Mouse (Mus musculus) heart, embryonic 11.5 days (tissue): ENCODE measurements around the gene Pop7. TPM values are rescaled to one million over a fixed set of nuclear protein-coding genes. Genes with fewer than 3 reads are reported as not detected.

ENCODE experiments used
- ATAC-seq: fragments of 200-750 bp; cut with Nextera tagmentation; replicated peaks from 2 replicates; pipeline ENCODE4 v1.8.0; 2017; ENCODE audit warnings: moderate library complexity; ENCODE audit not compliant: insufficient number of reproducible peaks, low FRiP score, low TSS enrichment
- H3K27ac ChIP-seq: fragments of 300-500 bp; sonication (generic); 2 replicates; pipeline ENCODE4 v1.5.1; 2014; ENCODE audit warnings: mild to moderate bottlenecking, low read depth, low read length
- H3K27me3 ChIP-seq: fragments of 300-500 bp; sonication (generic); 2 replicates; pipeline ENCODE4 v1.6.1; 2014; ENCODE audit warnings: mild to moderate bottlenecking, low read length, mixed read lengths; ENCODE audit not compliant: control insufficient read depth, insufficient read depth
- H3K36me3 ChIP-seq: fragments of 300-500 bp; sonication (generic); 2 replicates; pipeline ENCODE4 v1.6.1; 2014; ENCODE audit warnings: mild to moderate bottlenecking, low read length, moderate library complexity, mixed read lengths; ENCODE audit not compliant: control insufficient read depth, insufficient read depth
- H3K4me1 ChIP-seq: fragments of 300-500 bp; sonication (generic); 2 replicates; pipeline ENCODE4 v1.6.1; 2014; ENCODE audit warnings: low read length; ENCODE audit not compliant: control insufficient read depth, insufficient read depth
- H3K4me2 ChIP-seq: fragments of 300-500 bp; sonication (generic); 2 replicates; pipeline ENCODE4 v1.6.1; 2014; ENCODE audit warnings: mild to moderate bottlenecking, moderate library complexity
- H3K4me3 ChIP-seq: fragments of 300-500 bp; sonication (generic); 2 replicates; pipeline ENCODE4 v1.5.1; 2014; ENCODE audit warnings: low read depth, low read length
- H3K9ac ChIP-seq: fragments of 300-500 bp; sonication (generic); 2 replicates; pipeline ENCODE4 v1.6.1; 2014; ENCODE audit warnings: mild to moderate bottlenecking, low read depth, low read length, moderate library complexity
- H3K9me3 ChIP-seq: fragments of 300-500 bp; sonication (generic); replicated peaks from 2 replicates; pipeline ENCODE4 v1.6.1; 2016; ENCODE audit warnings: low read length; ENCODE audit not compliant: control insufficient read depth
- WGBS: fragments of 180-500 bp; shearing (Covaris S2); extraction: QIAGEN DNeasy Blood & Tissue Kit; methylation state at CpG from one replicate; pipeline ENCODE4 v1.1.7; 2014; ENCODE audit not compliant: insufficient replicate concordance; 5-methylcytosine and 5-hydroxymethylcytosine counted together
- polyA plus RNA-seq: library from polyadenylated mRNA; unstranded; fragments of >200 nt; fragmentation: Nextera tagmentation; extraction: Ambion mirVana; gene quantifications from 2 replicates; pipeline ENCODE4 v1.2.1, GENCODE M21; 2014

Pop7 gene
- polyA plus RNA-seq, 1 experiment from 2014 or later: 50.0 TPM

GRCm38 (mm10) chr5:137530075-137530474 is 27.8 kb upstream of the Pop7 start:
- Histone ChIP-seq H3K9me3 (no peaks in the 10 kb centered on the region), H3K4me1 (peaks cover 10% of the 10 kb centered on the region; the same call in 1 of the 2 replicates), H3K36me3 (peaks cover 32% of the 10 kb centered on the region), H3K9ac (peak overlapping the region; percentile 72), H3K4me2 (peak overlapping the region; percentile 99), H3K4me3 (peak overlapping the region; percentile 75), H3K27me3 (no peaks in the 10 kb centered on the region), H3K27ac (peak overlapping the region; percentile 41)
- no peak for ATAC-seq
- 80% methylated on average over 8 of the region's 8 CpGs for WGBS

GRCm38 (mm10) chr5:137529221-137529995 is 27.1 kb upstream of the Pop7 start:
- H3K9ac ChIP-seq: no peak overlapping the region
- H3K36me3 ChIP-seq: peaks cover 38% of the 10 kb centered on the region
- WGBS: 79% methylated on average over 15 of the region's 15 CpGs
- H3K27ac ChIP-seq: no peak overlapping the region; the same call in 1 of the 2 replicates
- H3K9me3 ChIP-seq: no peaks in the 10 kb centered on the region
- no peak for ATAC-seq
- H3K4me3 ChIP-seq: peak overlapping the region; percentile 10; the same call in 1 of the 2 replicates
- H3K27me3 ChIP-seq: no peaks in the 10 kb centered on the region
- peaks cover 10% of the 10 kb centered on the region; the same call in 1 of the 2 replicates for H3K4me1 ChIP-seq
- H3K4me2 ChIP-seq: no peak overlapping the region

GRCm38 (mm10) chr5:137528247-137528968 is 26.1 kb upstream of the Pop7 start:
- H3K27ac ChIP-seq: no peak overlapping the region
- H3K4me1 ChIP-seq: peaks cover 10% of the 10 kb centered on the region; the same call in 1 of the 2 replicates
- WGBS: 82% methylated on average over 22 of the region's 22 CpGs
- H3K4me2 ChIP-seq: no peak overlapping the region
- H3K4me3 ChIP-seq: no peak overlapping the region
- H3K9ac ChIP-seq: peak overlapping the region; percentile 10; the same call in 1 of the 2 replicates
- no peak for ATAC-seq
- H3K9me3 ChIP-seq: no peaks in the 10 kb centered on the region
- H3K27me3 ChIP-seq: no peaks in the 10 kb centered on the region
- H3K36me3 ChIP-seq: peaks cover 48% of the 10 kb centered on the region

GRCm38 (mm10) chr5:137527413-137527812 is 25.1 kb upstream of the Pop7 start:
- peaks cover 57% of the 10 kb centered on the region for H3K36me3 ChIP-seq

GRCm38 (mm10) chr5:137526192-137526936 is 24.0 kb upstream of the Pop7 start:
- H3K36me3 ChIP-seq: peaks cover 65% of the 10 kb centered on the region
- WGBS: 56% methylated on average over 16 of the region's 16 CpGs
- no peaks in the 10 kb centered on the region for H3K9me3 ChIP-seq
- peaks cover 10% of the 10 kb centered on the region; the same call in 1 of the 2 replicates for H3K4me1 ChIP-seq
- no peak overlapping the region for H3K4me3 ChIP-seq
- no peak for ATAC-seq
- no peak overlapping the region for H3K4me2 ChIP-seq
- H3K27me3 ChIP-seq: no peaks in the 10 kb centered on the region
- no peak overlapping the region for H3K27ac ChIP-seq
- no peak overlapping the region for H3K9ac ChIP-seq

More at GRCm38 (mm10) chr5:137527413-137527812, 25.1 kb upstream of the Pop7 start:
- H3K9me3 ChIP-seq: no peaks in the 10 kb centered on the region
- H3K27ac ChIP-seq: no peak overlapping the region
- H3K4me3 ChIP-seq: no peak overlapping the region
- no peaks in the 10 kb centered on the region for H3K27me3 ChIP-seq
- H3K9ac ChIP-seq: no peak overlapping the region
- 80% methylated on average over 1 of the region's 1 CpGs for WGBS
- no peak for ATAC-seq
- peaks cover 10% of the 10 kb centered on the region; the same call in 1 of the 2 replicates for H3K4me1 ChIP-seq
- H3K4me2 ChIP-seq: no peak overlapping the region

GRCm38 (mm10) chr5:137525511-137525910 is 23.2 kb upstream of the Pop7 start:
- ATAC-seq: no peak
- 82% methylated on average over 16 of the region's 16 CpGs for WGBS
- Histone ChIP-seq H3K4me3 (no peak overlapping the region), H3K27me3 (no peaks in the 10 kb centered on the region), H3K27ac (no peak overlapping the region), H3K9ac (no peak overlapping the region), H3K9me3 (no peaks in the 10 kb centered on the region), H3K4me1 (peaks cover 10% of the 10 kb centered on the region; the same call in 1 of the 2 replicates), H3K36me3 (peaks cover 72% of the 10 kb centered on the region), H3K4me2 (no peak overlapping the region)

- WGBS: 91% methylated on average over 13 of the region's 13 CpGs
- H3K27ac ChIP-seq: no peak overlapping the region
- peaks cover 76% of the 10 kb centered on the region for H3K36me3 ChIP-seq
- no peaks in the 10 kb centered on the region for H3K9me3 ChIP-seq
- H3K4me2 ChIP-seq: no peak overlapping the region
- H3K27me3 ChIP-seq: no peaks in the 10 kb centered on the region
- no peak overlapping the region for H3K4me3 ChIP-seq
- H3K9ac ChIP-seq: no peak overlapping the region
- ATAC-seq: no peak
- H3K4me1 ChIP-seq: 0 out of 2 replicates have a peak, but pooled peaks cover 7% of the 10 kb centered on the region
Measured at GRCm38 (mm10) chr5:137524671-137525070, 22.4 kb upstream of the Pop7 start.

GRCm38 (mm10) chr5:137524251-137524515 is 21.9 kb upstream of the Pop7 start:
- Histone ChIP-seq H3K27me3 (no peaks in the 10 kb centered on the region), H3K36me3 (peaks cover 76% of the 10 kb centered on the region), H3K9me3 (no peaks in the 10 kb centered on the region), H3K9ac (no peak overlapping the region), H3K27ac (no peak overlapping the region), H3K4me3 (no peak overlapping the region), H3K4me1 (0 out of 2 replicates have a peak, but pooled peaks cover 7% of the 10 kb centered on the region), H3K4me2 (no peak overlapping the region)
- 81% methylated on average over 8 of the region's 8 CpGs for WGBS
- no peak for ATAC-seq
